Mouse (Mus musculus): ENCODE measurements at regions not wholly inside any gene's neighbourhood (a gene's known extent, or its start where the extent isn't known, plus 50 kb on each side); places are given as distances from the start of the nearest gene placed in this dataset.

DNA sequence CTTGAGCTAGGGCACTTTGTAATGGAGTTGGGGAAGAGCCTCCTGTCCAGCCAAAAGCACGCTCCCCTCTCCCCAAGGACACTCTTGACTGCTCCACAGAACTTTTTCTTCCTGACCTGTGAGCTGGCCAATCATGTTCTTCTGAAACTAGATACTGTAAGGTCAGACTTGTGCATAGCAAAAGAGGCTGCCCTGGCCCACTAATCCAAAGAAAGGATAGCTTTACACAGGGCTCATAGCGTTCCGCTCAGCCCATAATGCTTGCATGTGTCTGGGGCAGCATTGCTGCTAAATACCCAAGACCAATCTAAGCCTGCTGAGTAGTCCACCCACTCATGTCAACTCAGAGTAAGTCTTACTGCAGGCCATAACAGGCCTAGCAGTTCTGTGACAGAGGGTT, 189.0 kb upstream of the Egflam start:
- Histone ChIP-seq H3K27ac (replicated peaks) (no peak overlapping the region), H3K4me3 (no peak overlapping the region), H3K4me1 (no peaks in the 10 kb centered on the region), H3K27me3 (no peaks in the 10 kb centered on the region), H3K36me3 (no peaks in the 10 kb centered on the region), H3K9me3 (no peaks in the 10 kb centered on the region), H3K9ac (replicated peaks) (no peak overlapping the region), H3K4me2 (replicated peaks) (no peak overlapping the region)
- 90% methylated on average over 3 of the region's 3 CpGs for WGBS
- ATAC-seq (ENCODE audit: low FRiP score, low read depth) = no peak

DNA sequence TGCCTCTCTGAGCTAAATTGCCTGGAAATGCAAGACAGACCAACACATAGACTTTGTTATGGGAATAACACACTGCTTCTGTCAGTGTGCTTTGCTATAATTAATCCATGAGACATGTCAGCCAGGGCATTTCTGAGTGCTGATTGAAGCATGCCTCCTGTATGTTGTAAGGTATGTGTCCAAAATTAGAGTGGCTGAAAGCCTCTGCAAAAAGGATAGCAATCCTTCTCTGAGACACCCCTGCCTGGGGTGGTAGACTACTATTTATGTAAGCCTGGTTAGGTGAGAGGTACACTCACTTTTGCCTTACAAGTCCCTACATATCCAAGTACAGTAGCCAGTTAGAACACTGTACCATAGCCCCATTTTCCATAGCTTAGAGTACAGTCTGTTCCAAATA, 193.3 kb upstream of the Egflam start:
- no peak for ATAC-seq (ENCODE audit: low FRiP score, low read depth)
- Histone ChIP-seq H3K36me3 (no peaks in the 10 kb centered on the region), H3K27ac (replicated peaks) (no peak overlapping the region), H3K4me3 (no peak overlapping the region), H3K4me1 (no peaks in the 10 kb centered on the region), H3K4me2 (replicated peaks) (no peak overlapping the region), H3K9me3 (no peaks in the 10 kb centered on the region), H3K27me3 (no peaks in the 10 kb centered on the region), H3K9ac (replicated peaks) (no peak overlapping the region)

DNA sequence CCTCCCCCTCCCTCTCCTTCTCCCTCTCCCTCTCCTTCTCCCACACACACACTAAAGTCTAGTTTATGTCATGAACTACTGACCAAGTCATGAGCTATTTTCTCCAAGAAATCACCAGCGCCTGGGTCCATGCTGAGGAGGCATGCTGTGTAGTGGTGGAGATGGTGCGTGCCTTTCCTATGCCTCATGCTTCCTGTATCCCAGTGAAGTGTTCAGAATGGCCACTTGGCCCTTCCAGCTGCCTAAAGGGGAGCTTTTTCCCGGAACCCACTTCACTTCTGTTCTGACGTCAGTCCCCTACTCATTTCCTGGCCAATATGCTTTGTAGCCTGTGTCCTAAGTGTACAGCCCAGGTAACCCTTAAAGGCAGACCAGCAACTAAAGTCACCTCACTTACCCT, 199.1 kb upstream of the Egflam start:
- Histone ChIP-seq H3K4me2 (replicated peaks) (no peak overlapping the region), H3K9ac (replicated peaks) (no peak overlapping the region), H3K27ac (replicated peaks) (no peak overlapping the region), H3K27me3 (no peaks in the 10 kb centered on the region), H3K36me3 (no peaks in the 10 kb centered on the region), H3K9me3 (no peaks in the 10 kb centered on the region), H3K4me1 (no peaks in the 10 kb centered on the region), H3K4me3 (no peak overlapping the region)
- ATAC-seq (ENCODE audit: low FRiP score, low read depth) = no peak
- 87% methylated on average over 4 of the region's 4 CpGs for WGBS

DNA sequence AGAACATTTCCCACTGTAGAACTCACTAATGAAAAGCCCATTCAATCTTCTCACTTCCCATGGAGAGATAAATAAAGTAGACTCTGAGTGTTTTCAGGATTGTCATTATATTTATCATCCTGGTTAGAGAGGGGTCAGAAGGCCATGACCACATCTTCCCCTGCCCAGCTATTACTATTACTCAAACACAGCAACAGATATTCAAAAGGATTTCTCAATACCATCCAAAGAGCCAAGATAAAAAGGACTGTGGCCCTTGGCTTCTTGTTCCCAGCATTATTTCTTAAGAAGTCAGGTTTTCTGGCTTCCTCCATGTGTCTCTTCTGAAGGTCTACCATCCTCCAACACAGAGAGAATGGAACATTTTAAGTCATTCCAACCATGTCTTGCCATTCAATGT, 199.6 kb upstream of the Egflam start:
- H3K36me3 ChIP-seq = no peaks in the 10 kb centered on the region
- no peaks in the 10 kb centered on the region for H3K4me1 ChIP-seq
- H3K27me3 ChIP-seq = no peaks in the 10 kb centered on the region
- H3K9ac ChIP-seq (replicated peaks) = no peak overlapping the region
- ATAC-seq (ENCODE audit: low FRiP score, low read depth) = no peak
- H3K27ac ChIP-seq (replicated peaks) = no peak overlapping the region
- H3K4me3 ChIP-seq = no peak overlapping the region
- no peaks in the 10 kb centered on the region for H3K9me3 ChIP-seq
- H3K4me2 ChIP-seq (replicated peaks) = no peak overlapping the region

DNA sequence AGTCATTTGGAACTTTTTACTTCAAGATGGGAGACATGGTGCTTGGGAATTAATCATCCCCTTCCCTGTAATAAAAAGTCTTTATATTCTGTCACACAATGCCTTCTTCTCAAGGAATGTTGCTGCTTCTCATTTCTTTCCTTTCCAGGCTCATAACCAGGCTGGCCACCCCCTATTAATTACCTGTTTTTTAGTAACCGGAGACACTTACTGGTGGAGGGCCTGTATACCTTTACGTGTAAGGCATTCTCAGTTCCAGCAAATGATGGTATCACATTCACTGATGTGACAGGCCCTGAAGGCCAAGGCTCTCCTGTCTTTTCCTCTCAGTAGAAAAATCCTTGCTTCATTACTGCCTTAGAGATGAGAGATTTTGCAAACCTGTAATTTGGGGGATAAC, 203.3 kb upstream of the Egflam start:
- ATAC-seq (ENCODE audit: low FRiP score, low read depth) = no peak
- no peaks in the 10 kb centered on the region for H3K9me3 ChIP-seq
- WGBS = 98% methylated on average over 2 of the region's 2 CpGs

DNA sequence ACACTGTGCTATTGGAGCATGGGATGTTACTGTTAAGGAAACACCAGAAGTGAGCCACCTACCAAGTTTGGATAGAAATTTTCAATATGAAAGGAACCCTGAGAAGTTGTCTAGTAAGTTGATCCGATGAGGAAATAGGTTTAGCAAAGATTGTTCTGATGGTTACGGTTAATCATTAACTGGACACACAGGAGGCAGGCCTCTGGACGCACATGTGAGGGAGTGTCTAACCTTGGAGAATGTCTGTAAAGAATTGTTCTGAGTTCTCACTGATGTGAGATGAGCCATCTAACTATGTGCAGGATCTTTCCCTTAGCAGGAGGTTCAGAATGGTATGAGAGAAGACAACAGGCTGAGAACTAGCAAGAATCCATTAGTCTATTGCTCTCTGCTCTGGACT, 205.8 kb upstream of the Gdnf start:
- H3K4me3 ChIP-seq = no peak overlapping the region
- WGBS = 90% methylated on average over 3 of the region's 3 CpGs
- no peak for ATAC-seq (ENCODE audit: low FRiP score, low read depth)

More for the DNA sequence above, 203.3 kb upstream of the Egflam start:
- no peak overlapping the region for H3K27ac ChIP-seq (replicated peaks)
- no peak overlapping the region for H3K9ac ChIP-seq (replicated peaks)
- no peaks in the 10 kb centered on the region for H3K27me3 ChIP-seq
- no peaks in the 10 kb centered on the region for H3K4me1 ChIP-seq
- H3K4me3 ChIP-seq = no peak overlapping the region
- no peak overlapping the region for H3K4me2 ChIP-seq (replicated peaks)
- H3K36me3 ChIP-seq = no peaks in the 10 kb centered on the region

DNA sequence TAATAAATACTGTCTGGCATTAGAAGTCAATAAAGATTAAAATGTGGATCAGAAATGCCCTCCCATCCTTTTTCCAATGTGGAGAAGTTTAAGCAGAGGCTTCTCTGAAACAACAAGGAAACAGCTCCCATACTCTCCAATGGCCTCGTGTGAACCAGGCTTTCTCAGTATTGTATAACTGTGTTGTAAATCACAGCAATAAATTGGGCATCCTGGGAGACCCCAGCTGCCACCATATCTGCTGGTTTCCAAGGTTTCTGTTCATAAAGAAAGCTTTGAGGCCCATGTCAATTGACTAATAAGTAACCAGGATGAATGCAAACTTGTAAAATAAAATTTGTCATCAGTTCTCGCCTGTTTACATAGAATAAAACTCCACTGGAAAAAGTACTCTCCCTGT, 192.7 kb upstream of the Gdnf start:
- Histone ChIP-seq H3K9me3 (no peaks in the 10 kb centered on the region), H3K9ac (replicated peaks) (no peak overlapping the region), H3K4me2 (replicated peaks) (no peak overlapping the region), H3K27ac (replicated peaks) (no peak overlapping the region), H3K36me3 (no peaks in the 10 kb centered on the region), H3K27me3 (no peaks in the 10 kb centered on the region), H3K4me1 (peaks cover 2% of the 10 kb centered on the region; the same call in 1 of the 2 replicates), H3K4me3 (no peak overlapping the region)
- ATAC-seq (ENCODE audit: low FRiP score, low read depth) = no peak
- WGBS = 73% methylated on average over 2 of the region's 2 CpGs

More for the DNA sequence above, 205.8 kb upstream of the Gdnf start:
- Histone ChIP-seq H3K9ac (replicated peaks) (no peak overlapping the region), H3K4me1 (no peaks in the 10 kb centered on the region), H3K27me3 (no peaks in the 10 kb centered on the region), H3K9me3 (no peaks in the 10 kb centered on the region), H3K27ac (replicated peaks) (no peak overlapping the region), H3K4me2 (replicated peaks) (no peak overlapping the region), H3K36me3 (no peaks in the 10 kb centered on the region)

DNA sequence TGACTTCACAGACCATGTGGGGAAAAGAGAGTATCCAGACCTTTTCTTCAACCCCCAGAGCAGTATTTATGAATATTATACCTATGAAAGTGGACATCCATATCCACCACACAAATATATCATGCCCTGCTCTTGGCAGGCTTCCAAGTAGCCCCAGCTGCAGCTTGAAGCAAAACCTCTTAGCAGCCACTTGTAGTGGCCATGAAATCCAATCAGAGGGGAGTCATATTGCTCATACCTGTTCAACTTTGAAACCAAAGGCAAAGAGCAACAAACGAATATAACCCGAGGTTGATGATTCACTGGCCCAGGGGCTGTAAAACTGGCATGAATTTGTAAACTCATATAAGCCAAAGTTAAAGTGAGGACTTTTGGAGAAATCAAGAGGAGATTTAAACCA, 187.6 kb upstream of the Gdnf start:
- WGBS = 82% methylated on average over 2 of the region's 2 CpGs
- no peak overlapping the region for H3K4me2 ChIP-seq (replicated peaks)
- no peaks in the 10 kb centered on the region for H3K4me1 ChIP-seq
- no peaks in the 10 kb centered on the region for H3K27me3 ChIP-seq
- no peaks in the 10 kb centered on the region for H3K9me3 ChIP-seq
- no peaks in the 10 kb centered on the region for H3K36me3 ChIP-seq
- H3K4me3 ChIP-seq = no peak overlapping the region
- H3K9ac ChIP-seq (replicated peaks) = no peak overlapping the region
- H3K27ac ChIP-seq (replicated peaks) = no peak overlapping the region
- ATAC-seq (ENCODE audit: low FRiP score, low read depth) = no peak

DNA sequence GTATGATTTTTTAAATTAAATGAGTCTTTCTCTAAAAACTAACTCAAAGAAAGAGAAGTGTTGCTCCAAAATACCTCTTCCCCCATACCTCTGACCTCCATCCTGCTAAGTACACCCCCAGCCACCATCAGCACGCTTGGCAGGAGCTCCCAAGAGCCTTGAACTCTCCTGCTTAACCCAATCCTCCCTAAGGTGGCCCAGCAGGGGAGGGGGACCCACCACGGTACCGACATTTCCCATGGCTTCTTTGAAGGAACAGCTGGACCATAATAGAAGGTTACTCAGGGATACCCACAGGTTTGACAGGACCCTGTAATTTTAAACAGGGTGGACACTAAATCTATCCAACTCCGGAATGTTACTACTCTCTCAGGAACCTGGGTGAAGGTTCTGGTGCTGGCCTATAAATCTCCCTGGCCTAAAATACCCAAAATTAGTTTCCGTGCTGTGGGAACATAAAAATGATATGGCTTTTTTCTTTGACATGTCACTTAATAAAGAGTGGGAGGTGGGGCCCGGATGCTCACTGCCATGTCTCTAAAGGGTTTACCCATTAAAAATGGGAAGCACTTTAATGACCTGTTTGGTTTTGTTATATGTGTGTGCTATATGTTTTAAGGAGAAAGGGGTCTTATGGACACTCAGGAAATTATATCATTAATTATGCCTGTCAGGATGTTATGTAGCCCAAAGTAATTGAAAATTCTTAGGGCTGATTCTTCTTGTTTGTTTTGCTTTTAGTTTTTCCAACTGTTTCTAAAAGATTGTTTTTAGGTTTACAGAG, 185.8 kb upstream of the Gdnf start:
- Histone ChIP-seq H3K36me3 (no peaks in the 10 kb centered on the region), H3K4me2 (replicated peaks) (no peak overlapping the region), H3K4me1 (no peaks in the 10 kb centered on the region), H3K9ac (replicated peaks) (no peak overlapping the region), H3K27me3 (no peaks in the 10 kb centered on the region), H3K27ac (replicated peaks) (no peak overlapping the region), H3K9me3 (no peaks in the 10 kb centered on the region), H3K4me3 (no peak overlapping the region)
- ATAC-seq (ENCODE audit: low FRiP score, low read depth) = no peak
- 75% methylated on average over 6 of the region's 6 CpGs for WGBS

DNA sequence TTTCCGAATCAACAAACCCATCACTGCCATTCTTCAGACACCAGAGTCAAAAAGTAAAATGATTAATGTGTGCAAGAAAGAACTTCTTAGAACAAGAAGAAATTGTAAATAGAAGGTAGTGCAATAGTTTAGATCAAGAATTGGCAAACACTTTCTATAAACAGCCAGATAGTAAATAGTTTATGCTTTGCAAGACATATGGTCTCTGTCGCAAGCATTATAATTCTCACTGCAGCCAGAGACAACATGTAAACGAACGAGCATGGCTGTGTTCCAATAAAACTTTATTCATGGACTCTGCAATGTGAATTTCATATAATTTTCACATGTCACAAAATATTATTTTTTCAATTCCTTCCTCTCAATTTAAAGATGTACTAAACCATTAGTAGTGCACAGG, 180.8 kb upstream of the Gdnf start:
- Histone ChIP-seq H3K9me3 (no peaks in the 10 kb centered on the region), H3K36me3 (no peaks in the 10 kb centered on the region), H3K9ac (replicated peaks) (no peak overlapping the region), H3K4me2 (replicated peaks) (no peak overlapping the region), H3K27ac (replicated peaks) (no peak overlapping the region), H3K4me1 (no peaks in the 10 kb centered on the region), H3K4me3 (no peak overlapping the region), H3K27me3 (no peaks in the 10 kb centered on the region)
- WGBS = 95% methylated on average over 4 of the region's 4 CpGs
- no peak for ATAC-seq (ENCODE audit: low FRiP score, low read depth)

DNA sequence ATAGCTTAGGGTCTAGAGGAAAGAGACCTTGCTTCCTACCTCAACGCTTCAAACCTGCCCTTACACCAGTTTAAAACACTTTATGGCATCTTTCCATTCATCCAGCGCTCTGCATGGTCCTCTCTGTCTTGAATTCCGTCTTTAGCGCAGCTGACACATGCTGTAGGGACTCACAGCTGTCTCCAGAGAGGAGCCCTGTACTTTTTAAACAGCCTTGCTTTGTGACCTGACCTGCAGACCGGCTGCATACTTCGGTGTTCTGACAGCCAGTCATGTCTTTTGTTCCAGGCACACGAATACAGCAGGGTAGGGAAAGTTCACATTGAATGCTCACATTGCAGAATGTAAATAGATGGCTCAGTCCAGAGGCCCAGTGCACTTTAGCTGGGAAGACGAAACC, 175.4 kb upstream of the Gdnf start:
- Histone ChIP-seq H3K9me3 (no peaks in the 10 kb centered on the region), H3K9ac (replicated peaks) (no peak overlapping the region), H3K4me1 (no peaks in the 10 kb centered on the region), H3K4me2 (replicated peaks) (no peak overlapping the region), H3K27me3 (no peaks in the 10 kb centered on the region), H3K36me3 (no peaks in the 10 kb centered on the region), H3K27ac (replicated peaks) (no peak overlapping the region), H3K4me3 (no peak overlapping the region)
- 58% methylated on average over 8 of the region's 8 CpGs for WGBS
- ATAC-seq (ENCODE audit: low FRiP score, low read depth) = no peak

DNA sequence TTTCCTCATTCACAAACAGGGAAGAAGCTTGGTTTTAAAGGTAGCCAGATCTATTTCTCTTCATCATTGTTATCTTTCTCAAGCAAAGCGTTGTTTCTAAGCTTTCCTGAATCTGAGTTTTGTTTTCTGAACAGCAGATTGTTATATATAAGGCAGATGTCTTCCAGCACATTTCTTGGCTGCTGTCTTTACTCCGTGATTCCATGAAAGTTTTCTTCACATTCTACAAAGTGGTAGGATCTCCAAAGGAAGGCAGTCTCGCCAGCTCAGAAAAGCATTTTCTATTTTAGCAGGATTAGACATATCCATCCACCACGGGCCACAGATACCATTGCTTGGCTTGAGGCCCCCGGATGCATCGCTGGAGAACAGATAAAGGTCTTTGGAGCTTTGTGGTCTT, 171.2 kb upstream of the Gdnf start:
- ATAC-seq (ENCODE audit: low FRiP score, low read depth) = no peak
- no peaks in the 10 kb centered on the region for H3K9me3 ChIP-seq
- 76% methylated on average over 6 of the region's 6 CpGs for WGBS
- no peak overlapping the region for H3K9ac ChIP-seq (replicated peaks)
- H3K4me2 ChIP-seq (replicated peaks) = no peak overlapping the region
- no peak overlapping the region for H3K27ac ChIP-seq (replicated peaks)
- H3K4me3 ChIP-seq = no peak overlapping the region
- no peaks in the 10 kb centered on the region for H3K27me3 ChIP-seq
- H3K4me1 ChIP-seq = no peaks in the 10 kb centered on the region
- no peaks in the 10 kb centered on the region for H3K36me3 ChIP-seq

DNA sequence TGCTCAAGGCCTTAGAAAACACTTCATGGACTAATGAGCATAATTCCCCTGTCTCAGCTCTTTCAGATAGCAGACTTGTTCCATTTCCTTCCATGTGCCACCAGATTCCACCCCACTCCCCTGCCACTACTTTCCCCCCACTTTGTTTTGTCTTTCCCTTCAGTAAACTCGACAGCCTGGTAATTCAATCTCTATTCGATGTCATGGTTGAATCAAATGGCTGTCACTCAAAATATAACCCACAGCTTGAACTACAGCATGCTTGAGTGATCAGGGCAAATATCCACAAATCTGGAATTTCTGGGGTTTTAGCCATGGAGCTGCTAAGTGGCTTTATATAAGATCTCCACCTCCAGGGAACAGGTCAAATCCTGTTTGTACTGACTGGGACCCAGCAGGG, 168.6 kb upstream of the Gdnf start:
- Histone ChIP-seq H3K4me2 (replicated peaks) (no peak overlapping the region), H3K27ac (replicated peaks) (no peak overlapping the region)

More for the DNA sequence above, 168.6 kb upstream of the Gdnf start:
- 31% methylated on average over 2 of the region's 2 CpGs for whole genome bisulfite sequencing
- no peak overlapping the region for H3K4me3 ChIP-seq
- no peaks in the 10 kb centered on the region for H3K36me3 ChIP-seq
- no peaks in the 10 kb centered on the region for H3K4me1 ChIP-seq
- no peaks in the 10 kb centered on the region for H3K27me3 ChIP-seq
- H3K9ac ChIP-seq (replicated peaks) = no peak overlapping the region
- H3K9me3 ChIP-seq = no peaks in the 10 kb centered on the region
- peak; percentile 34; the same call in 1 of the 2 replicates for ATAC-seq (ENCODE audit: low FRiP score, low read depth)
